Mouse (Mus musculus) liver, embryonic 14.5 days (tissue): ENCODE results near the gene Fzd5. TPM values are rescaled to one million over a fixed set of nuclear protein-coding genes. Genes with fewer than 3 reads are reported as not detected.

Experiments
- ATAC-seq: fragments of 200-750 bp; cut with Nextera tagmentation; 2 replicates; pipeline ENCODE4 v1.8.0; 2017; ENCODE audit warnings: moderate number of reproducible peaks, mild to moderate bottlenecking, moderate library complexity; ENCODE audit not compliant: insufficient read depth
- DNase-seq, 3 experiments: peaks; one replicate each; pipeline ENCODE4 v3.0.0-alpha.2; 2012 to 2013; ENCODE audit warnings: low read depth in 3 of 3, low spot score in 3 of 3
- H3K27ac ChIP-seq: fragments of 300-500 bp; sonication (generic); 2 replicates; pipeline ENCODE4 v1.5.1; 2014; ENCODE audit warnings: moderate library complexity, mild to moderate bottlenecking, control low read depth, inconsistent platforms
- H3K27me3 ChIP-seq: fragments of 300-500 bp; sonication (generic); 2 replicates; pipeline ENCODE4 v1.6.1; 2014; ENCODE audit warnings: mild to moderate bottlenecking, low read length, moderate library complexity; ENCODE audit not compliant: control insufficient read depth, insufficient read depth
- H3K36me3 ChIP-seq: fragments of 300-500 bp; sonication (generic); replicated peaks from 2 replicates; pipeline ENCODE4 v1.6.1; 2014; ENCODE audit warnings: low read depth; ENCODE audit not compliant: control insufficient read depth, insufficient read depth
- H3K4me1 ChIP-seq, 2 experiments: fragments of 200-500 bp in 1 of 2; fragments of 300-500 bp in 1 of 2; sonication (generic) in 1 of 2; replicated peaks; 2 replicates each; pipeline ENCODE4 v1.6.1; 2012 to 2014; ENCODE audit warnings: antibody characterized with exemption in 1 of 2, inconsistent platforms in 1 of 2, low read length in 1 of 2; ENCODE audit not compliant: control insufficient read depth in 2 of 2, insufficient read depth in 2 of 2
- H3K4me2 ChIP-seq: fragments of 300-500 bp; sonication (generic); 2 replicates; pipeline ENCODE4 v1.6.1; 2014; ENCODE audit warnings: low read depth, mild to moderate bottlenecking, control low read depth, moderate library complexity
- H3K4me3 ChIP-seq, 2 experiments: fragments of 200-500 bp in 1 of 2; fragments of 300-500 bp in 1 of 2; sonication (generic) in 1 of 2; 2 replicates each; pipeline ENCODE4 v1.5.1; 2012 to 2014; ENCODE audit warnings: low read depth in 2 of 2, low read length in 2 of 2, mild to moderate bottlenecking in 2 of 2, control low read depth in 1 of 2, inconsistent platforms in 1 of 2, moderate library complexity in 1 of 2; ENCODE audit not compliant: insufficient read depth in 1 of 2
- H3K9ac ChIP-seq: fragments of 300-500 bp; sonication (generic); replicated peaks from 2 replicates; pipeline ENCODE4 v1.6.1; 2014; ENCODE audit warnings: mild to moderate bottlenecking, control low read depth, moderate library complexity
- H3K9me3 ChIP-seq: fragments of 300-500 bp; sonication (generic); 2 replicates; pipeline ENCODE4 v1.6.1; 2016; ENCODE audit warnings: low read length, mixed read lengths; ENCODE audit not compliant: control insufficient read depth
- CTCF ChIP-seq: IDR thresholded peaks from 2 replicates; pipeline ENCODE4 v1.5.1; 2016; ENCODE audit warnings: antibody characterized with exemption, low read depth, control low read depth
- EP300 ChIP-seq: IDR thresholded peaks from 2 replicates; pipeline ENCODE4 v1.6.1; 2016; ENCODE audit warnings: antibody characterized with exemption, low read depth
- WGBS: fragments of 180-500 bp; shearing (Covaris S2); extraction: QIAGEN DNeasy Blood & Tissue Kit; methylation state at CpG from one replicate; pipeline ENCODE4 v1.1.7; 2014; ENCODE audit not compliant: insufficient replicate concordance; 5-methylcytosine and 5-hydroxymethylcytosine counted together
- polyA plus RNA-seq, 2 experiments: library from polyadenylated mRNA; depleted of rRNA in 1 of 2; stranded (reverse) in 1 of 2; unstranded in 1 of 2; fragments of >200 nt; fragmentation: Nextera tagmentation in 1 of 2; extraction: Ambion mirVana in 1 of 2; gene quantifications; 2 replicates each; pipeline versions ENCODE4 v1.2.1 to v1.2.3; 2012 to 2014

Fzd5 gene
- polyA plus RNA-seq, 2 experiments = 2.6 to 3.4 TPM

- DNase-seq (no peak), ATAC-seq (no peak)
- Histone ChIP-seq H3K36me3 (no peaks in the 10 kb centered on the region), H3K27ac (peak overlapping the region; percentile 73), H3K4me1 (peaks cover 9 to 10% of the 10 kb centered on the region in 2 experiments), H3K9ac (peak overlapping the region; percentile 84), H3K4me2 (peak overlapping the region; percentile 91), H3K4me3 (peak overlapping the region; percentile 71 to 85), H3K27me3 (no peaks in the 10 kb centered on the region), H3K9me3 (no peaks in the 10 kb centered on the region)
- TF ChIP-seq CTCF (no peak), EP300 (no peak)
- WGBS = 20% methylated on average over 9 of the region's 9 CpGs
Measured at GRCm38 (mm10) chr1:64689561-64690212, 47.9 kb downstream of the Fzd5 start.

GRCm38 (mm10) chr1:64688046-64688445 is 49.5 kb downstream of the Fzd5 start:
- WGBS = 78% methylated on average over 4 of the region's 4 CpGs
- H3K4me2 ChIP-seq = no peak overlapping the region
- H3K9ac ChIP-seq = no peak overlapping the region
- H3K27me3 ChIP-seq = no peaks in the 10 kb centered on the region
- DNase-seq = no peak
- TF ChIP-seq EP300 (no peak), CTCF (no peak)
- H3K27ac ChIP-seq = no peak overlapping the region
- no peak overlapping the region for H3K4me3 ChIP-seq
- H3K4me1 ChIP-seq = peaks cover 15 to 22% of the 10 kb centered on the region in 2 experiments
- no peak for ATAC-seq
- H3K9me3 ChIP-seq = no peaks in the 10 kb centered on the region
- no peaks in the 10 kb centered on the region for H3K36me3 ChIP-seq

GRCm38 (mm10) chr1:64684440-64684839 is 53.1 kb downstream of the Fzd5 start:
- H3K36me3 ChIP-seq = no peaks in the 10 kb centered on the region
- no peaks in the 10 kb centered on the region for H3K27me3 ChIP-seq
- no peaks in the 10 kb centered on the region for H3K9me3 ChIP-seq
- ATAC-seq = peak; percentile 70; the same call in 1 of the 2 replicates
- WGBS = 45% methylated on average over 2 of the region's 2 CpGs
- no peak overlapping the region for H3K4me3 ChIP-seq
- H3K4me1 ChIP-seq = peaks cover 22 to 23% of the 10 kb centered on the region in 2 experiments
- TF ChIP-seq CTCF = no peak
- TF ChIP-seq EP300 = peak; percentile 55
- H3K27ac ChIP-seq = no peak overlapping the region
- DNase-seq = no peak
- no peak overlapping the region for H3K9ac ChIP-seq
- no peak overlapping the region for H3K4me2 ChIP-seq

GRCm38 (mm10) chr1:64683039-64683438 is 54.5 kb downstream of the Fzd5 start:
- WGBS = 80% methylated on average over 3 of the region's 3 CpGs
- Histone ChIP-seq H3K27me3 (no peaks in the 10 kb centered on the region), H3K9me3 (no peaks in the 10 kb centered on the region), H3K36me3 (no peaks in the 10 kb centered on the region), H3K9ac (no peak overlapping the region), H3K4me1 (peaks cover 18 to 19% of the 10 kb centered on the region in 2 experiments), H3K4me2 (no peak overlapping the region), H3K4me3 (no peak overlapping the region), H3K27ac (no peak overlapping the region)
- DNase-seq (no peak), ATAC-seq (no peak)
- no peak for TF ChIP-seq CTCF
- no peak for TF ChIP-seq EP300

GRCm38 (mm10) chr1:64681499-64681898 is 56.1 kb downstream of the Fzd5 start:
- Histone ChIP-seq H3K27ac (no peak overlapping the region), H3K4me3 (no peak overlapping the region), H3K4me2 (0 out of 2 replicates have a peak overlapping the region, but pooled peaks have one; percentile 4), H3K4me1 (peaks cover 18 to 19% of the 10 kb centered on the region in 2 experiments), H3K9ac (no peak overlapping the region), H3K36me3 (no peaks in the 10 kb centered on the region), H3K9me3 (no peaks in the 10 kb centered on the region), H3K27me3 (no peaks in the 10 kb centered on the region)
- TF ChIP-seq EP300 (peak; percentile 49), CTCF (no peak)
- ATAC-seq = peak; percentile 64
- DNase-seq = no peak
- WGBS = 21% methylated on average over 3 of the region's 3 CpGs

Other genes starting within 250 kb of the Fzd5 start
- 3.4 and 4.9 TPM in 2 replicates for gene Creb1, start 205.1 kb downstream of the Fzd5 start, polyA plus RNA-seq (2012; rRNA removed)
- 12.6 and 14.0 TPM in 2 replicates for gene Creb1, start 205.1 kb downstream of the Fzd5 start, polyA plus RNA-seq (2014; fragmentation: Nextera tagmentation; extraction: Ambion mirVana)
- gene Mettl21a, start 120.5 kb downstream of the Fzd5 start, polyA plus RNA-seq (2012; rRNA removed) = 2.8 and 4.3 TPM in 2 replicates
- 6.3 and 7.2 TPM in 2 replicates for gene Mettl21a, start 120.5 kb downstream of the Fzd5 start, polyA plus RNA-seq (2014; fragmentation: Nextera tagmentation; extraction: Ambion mirVana)
- gene Ccnyl1, start 47.3 kb downstream of the Fzd5 start, polyA plus RNA-seq (2012; rRNA removed) = 3.7 and 4.2 TPM in 2 replicates
- 0.90 and 1.4 TPM in 2 replicates for gene Ccnyl1, start 47.3 kb downstream of the Fzd5 start, polyA plus RNA-seq (2014; fragmentation: Nextera tagmentation; extraction: Ambion mirVana)
- 0.61 and 0.63 TPM in 2 replicates for gene Plekhm3, start 219.1 kb upstream of the Fzd5 start, polyA plus RNA-seq (2012; rRNA removed)
- gene Plekhm3, start 219.1 kb upstream of the Fzd5 start, polyA plus RNA-seq (2014; fragmentation: Nextera tagmentation; extraction: Ambion mirVana) = 0.58 and 1.1 TPM in 2 replicates